Mouse (Mus musculus) ES-Bruce4 (cell line): ENCODE results near the gene Eif2ak1.

Experiments
- CTCF ChIP-seq: IDR thresholded peaks from one replicate; pipeline ENCODE4 v1.8.1; 2011; ENCODE audit warnings: low read depth, low read length
- POLR2A ChIP-seq: IDR thresholded peaks from one replicate; pipeline ENCODE4 v1.8.1; 2011; ENCODE audit warnings: low read length; ENCODE audit not compliant: insufficient read depth

- no peak for TF ChIP-seq CTCF
- no peak for TF ChIP-seq POLR2A
Measured at GRCm38 (mm10) chr5:143871547-143872169, 54.1 kb downstream of the Eif2ak1 start.
